Mouse (Mus musculus) kidney, adult 8-10 months (tissue): ENCODE measurements around the gene 9930104L06Rik.

Experiments used
- DNase-seq, 2 experiments: peaks; one replicate each; pipeline ENCODE4 v3.0.0; 2022

9930104L06Rik gene

DNA sequence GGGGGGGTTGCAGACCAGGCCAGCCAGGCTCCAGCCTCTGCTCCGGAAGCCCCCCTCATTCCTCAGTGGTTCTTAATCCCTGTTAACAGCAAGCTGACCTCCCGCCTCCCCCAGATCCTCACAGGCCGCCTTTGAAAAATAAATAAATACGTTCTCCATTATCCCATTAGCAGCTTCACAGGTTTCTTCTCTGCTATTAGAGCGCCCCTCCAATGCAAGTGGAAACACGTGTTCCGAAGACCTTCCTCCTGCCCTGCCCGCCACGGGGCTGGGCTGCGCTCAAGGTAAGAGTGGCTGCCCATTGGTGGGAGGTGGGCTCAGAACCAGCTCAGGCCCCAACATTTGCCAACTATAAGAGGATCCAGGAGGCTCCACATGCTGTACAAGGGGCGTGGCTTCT is 25.7 kb downstream of the 9930104L06Rik start:
- no peak for DNase-seq

DNA sequence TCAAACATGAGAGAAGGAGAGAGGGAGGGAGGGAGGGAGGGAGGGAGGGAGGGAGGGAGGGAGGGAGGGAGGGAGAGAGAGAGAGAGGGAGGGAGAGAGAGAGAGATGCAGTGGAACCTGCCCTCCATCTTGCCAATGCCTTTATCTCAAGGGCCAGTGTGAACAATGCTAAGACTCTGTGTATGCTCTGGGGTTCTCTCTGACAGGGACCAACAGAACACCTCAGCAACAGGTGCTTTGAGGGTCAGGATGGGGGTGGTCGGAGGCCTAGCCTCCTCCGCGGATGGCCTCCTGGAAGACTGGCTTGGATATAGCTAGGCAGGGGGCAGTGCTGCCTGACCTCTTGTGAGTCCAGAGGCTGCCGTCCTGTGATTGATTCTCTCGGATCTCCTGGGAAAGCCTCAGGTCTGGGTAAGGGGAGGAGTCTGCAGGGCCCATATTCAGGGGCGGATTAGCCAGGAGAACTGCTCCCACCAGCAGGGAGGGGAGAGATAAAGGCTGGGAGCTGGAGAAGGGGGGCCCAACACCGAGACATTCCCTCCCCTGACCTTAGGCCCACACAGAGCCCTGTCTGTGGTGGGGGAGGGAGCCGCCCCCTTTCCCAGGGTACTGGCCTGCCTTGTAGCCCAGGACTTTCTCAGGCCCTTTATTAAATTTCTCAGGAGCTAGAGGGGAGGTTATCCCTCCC is 28.2 kb downstream of the 9930104L06Rik start:
- no peak for DNase-seq

GRCm38 (mm10) chr4:124968711-124969110 is 31.9 kb downstream of the 9930104L06Rik start:
- no peak for DNase-seq

DNA sequence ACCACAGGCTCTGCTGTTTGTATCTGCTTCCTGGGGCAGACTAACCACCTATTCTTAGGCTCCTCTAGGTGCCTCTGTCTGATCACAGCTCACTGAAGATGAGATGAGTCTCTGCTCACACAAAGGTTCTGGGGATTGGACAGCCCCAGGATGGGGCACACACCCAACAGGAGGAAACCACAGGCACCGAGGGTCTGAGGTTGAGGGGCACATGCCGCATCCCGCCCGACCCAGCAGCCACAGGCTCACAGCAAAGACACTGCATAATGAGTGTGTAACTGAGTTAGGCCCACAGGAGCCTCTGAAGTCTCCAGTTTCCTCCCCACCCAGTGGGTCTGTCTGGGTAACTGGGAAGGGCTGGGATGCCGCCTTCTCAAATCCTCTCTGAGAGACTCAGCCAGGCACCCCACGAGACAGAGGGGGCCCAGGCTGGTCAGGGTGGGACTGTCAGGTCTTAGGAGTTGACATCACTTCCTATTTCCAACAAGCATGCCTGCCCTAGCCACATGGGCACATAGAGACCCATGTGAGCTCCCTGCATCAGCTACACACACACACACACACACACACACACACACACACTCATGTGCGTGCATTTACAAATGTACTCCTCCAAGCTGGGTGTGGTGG is 32.5 kb downstream of the 9930104L06Rik start:
- no peak for DNase-seq

- DNase-seq = no peak
These were observed 33.3 kb downstream of the 9930104L06Rik start for GRCm38 (mm10) chr4:124970194-124970593.

GRCm38 (mm10) chr4:124970677-124971076 is 33.8 kb downstream of the 9930104L06Rik start:
- DNase-seq = no peak

DNA sequence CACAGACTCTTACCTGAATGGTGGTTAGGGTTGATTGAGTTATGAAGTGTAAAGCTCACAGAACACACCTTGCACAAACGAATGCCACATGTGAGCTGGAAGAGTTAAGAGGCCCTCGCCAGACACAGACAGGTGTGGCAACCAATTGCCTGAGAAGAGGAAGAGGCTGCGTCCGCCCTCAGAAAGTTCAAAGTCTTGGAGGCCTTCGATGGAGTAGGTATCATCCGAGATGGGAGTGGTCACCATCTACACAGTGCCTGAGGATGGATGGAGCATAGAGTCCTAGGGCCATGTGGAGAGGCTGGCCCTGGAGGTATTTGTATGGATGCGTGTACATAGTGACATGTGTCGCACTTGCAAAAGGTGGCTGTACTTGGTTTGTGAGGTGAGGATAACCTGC is 34.2 kb downstream of the 9930104L06Rik start:
- DNase-seq = no peak

GRCm38 (mm10) chr4:124972316-124972715 is 35.5 kb downstream of the 9930104L06Rik start:
- DNase-seq = no peak

GRCm38 (mm10) chr4:124973296-124973695 is 36.4 kb downstream of the 9930104L06Rik start:
- no peak for DNase-seq

DNA sequence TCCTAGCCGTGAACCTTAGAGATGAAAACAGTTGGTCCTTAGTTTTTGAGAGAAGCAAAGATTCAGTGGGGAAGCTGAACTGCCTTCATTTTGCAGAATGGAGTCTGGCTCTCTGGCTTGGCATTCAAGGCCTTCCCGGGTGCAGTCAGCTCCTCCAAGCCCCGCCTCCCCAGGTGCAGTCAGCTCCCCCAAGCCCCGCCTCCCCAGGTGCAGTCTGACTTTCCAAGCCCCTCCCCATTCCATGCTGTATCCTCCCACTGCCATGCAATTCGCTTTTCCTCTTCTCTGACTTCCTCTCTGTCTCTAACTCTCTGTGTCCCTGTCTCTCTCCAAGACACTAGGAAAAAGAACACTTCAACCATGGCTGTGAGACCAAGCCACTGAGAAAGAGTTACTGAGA is 41.4 kb downstream of the 9930104L06Rik start:
- DNase-seq = peak; percentile 13 to 16

DNA sequence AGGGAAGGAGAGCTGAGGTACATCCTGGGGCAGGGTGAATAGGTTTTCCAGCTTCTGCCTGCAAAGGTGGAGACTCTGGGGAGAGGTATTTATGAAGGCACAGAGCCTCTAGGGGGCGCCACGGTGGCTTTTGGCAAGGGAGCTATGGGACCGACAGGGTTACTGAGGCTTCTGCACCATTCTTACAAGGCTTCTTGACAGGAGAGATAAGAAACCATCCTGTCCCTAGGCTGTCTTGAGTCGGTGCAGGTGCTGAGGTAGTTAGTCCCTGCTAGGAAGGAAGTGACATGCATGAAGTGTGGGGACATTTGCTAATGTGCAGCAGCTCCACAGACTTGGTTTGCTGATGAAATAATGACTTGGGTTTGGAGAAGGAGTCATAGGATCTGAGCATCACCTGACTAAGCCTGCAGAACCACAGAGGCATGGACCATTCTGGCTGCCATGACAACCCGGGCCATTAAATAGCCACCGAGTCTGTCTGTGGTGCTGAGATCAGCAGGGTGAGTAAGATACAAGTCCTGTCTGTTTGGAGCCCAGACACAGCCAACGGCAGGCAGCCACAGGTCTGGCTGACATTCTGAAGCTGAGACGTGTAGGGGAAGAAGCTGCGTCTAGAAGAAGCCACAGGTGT is 47.2 kb downstream of the 9930104L06Rik start:
- DNase-seq = no peak

GRCm38 (mm10) chr4:124984871-124985670 is 48.2 kb downstream of the 9930104L06Rik start:
- no peak for DNase-seq

DNA sequence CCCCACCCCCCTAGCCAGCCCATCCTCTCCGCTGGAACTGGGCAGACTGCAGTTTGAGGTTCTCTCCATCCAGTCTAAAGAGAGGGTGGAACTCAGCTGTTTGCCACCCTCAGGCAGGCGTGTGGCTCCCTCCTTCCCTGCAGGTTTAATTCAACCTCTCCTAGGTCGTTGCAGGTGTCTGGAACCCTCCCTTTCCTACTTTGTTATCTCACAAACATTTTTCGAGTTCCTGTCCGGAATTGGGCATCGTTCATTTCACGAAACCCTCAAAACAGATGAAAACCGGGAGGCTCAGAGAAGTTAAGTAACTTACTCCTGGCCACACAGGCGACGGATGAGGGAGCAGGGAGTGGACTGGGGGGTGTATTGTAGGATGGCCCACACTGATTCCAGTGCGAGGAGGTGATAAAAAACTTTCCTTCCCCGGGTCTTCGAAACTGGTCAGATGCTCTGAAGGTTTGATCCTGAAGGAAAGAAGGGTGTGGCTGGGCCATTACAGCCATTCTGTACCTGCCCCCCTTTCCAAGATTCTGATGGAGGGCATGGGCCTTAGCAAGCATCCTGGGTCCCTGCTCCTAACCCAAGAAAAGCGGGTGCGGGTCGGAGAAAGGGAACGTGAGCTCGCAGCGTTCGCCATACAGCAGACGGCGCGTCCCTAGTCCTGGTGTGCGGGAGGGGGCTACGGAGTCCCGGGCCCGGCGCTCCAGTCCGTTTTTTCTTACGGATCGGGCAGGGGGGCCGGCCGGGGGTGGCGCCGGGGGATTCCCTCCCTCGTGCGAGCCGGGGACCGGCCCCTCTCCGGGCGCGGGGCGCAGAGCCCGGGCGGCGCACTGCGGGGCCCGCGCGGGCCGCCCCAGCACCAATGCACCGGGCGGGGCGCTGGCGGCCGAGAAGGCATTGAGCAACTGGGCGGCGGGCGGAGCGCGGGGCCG is 49.1 kb downstream of the 9930104L06Rik start, which contains the start of gene Rspo1:
Gene Rspo1 (plus strand): TSS at position 760 of the 932 bp plus-strand sequence.
- no peak for DNase-seq

- no peak for DNase-seq
These were observed 50.2 kb downstream of the 9930104L06Rik start for GRCm38 (mm10) chr4:124986739-124987710.

GRCm38 (mm10) chr4:124987711-124988097 is 50.9 kb downstream of the 9930104L06Rik start:
- DNase-seq = no peak

- no peak for DNase-seq
These were observed 51.5 kb downstream of the 9930104L06Rik start for GRCm38 (mm10) chr4:124988382-124988781.

DNA sequence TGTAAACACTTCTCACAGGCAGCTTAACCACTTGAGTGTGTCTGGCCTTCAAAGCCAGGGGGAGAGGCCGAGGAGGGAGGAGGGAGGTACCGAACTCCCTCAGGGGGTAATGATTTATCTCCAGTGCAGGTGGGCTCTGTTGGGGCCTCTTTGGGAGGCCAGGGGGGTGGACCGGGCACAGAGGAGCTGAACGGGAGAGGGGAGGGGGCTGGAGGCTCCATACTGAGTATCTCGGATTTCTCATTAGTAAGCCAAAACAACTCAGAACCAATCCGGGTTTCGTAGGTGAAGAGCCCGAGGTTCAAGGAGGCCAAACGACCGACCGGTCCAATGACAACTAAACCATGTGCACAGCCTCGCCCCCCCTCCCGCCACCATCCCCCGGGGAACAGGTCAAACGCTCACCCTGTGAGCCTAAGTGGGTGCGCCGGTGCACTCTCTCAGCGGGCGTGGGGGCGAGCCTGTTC is 53.0 kb downstream of the 9930104L06Rik start:
- no peak for DNase-seq

- DNase-seq = no peak
These were observed 53.5 kb downstream of the 9930104L06Rik start for GRCm38 (mm10) chr4:124990325-124990724.
